7 mouse cellular contexts compared by ENCODE assay signal in genomic region chr5:144357551-144357880, GRCm38 (mm10). TPM values are rescaled to one million over a fixed set of nuclear protein-coding genes. Genes with fewer than 3 reads are reported as not detected.
DNase-seq lines count a peak whose midpoint lies in the region; ATAC-seq and TF ChIP-seq lines count a peak whose summit lies in the region.

No protein-coding gene starts in this region.

- H3K27ac ChIP-seq in lung, embryonic 14.5 days (ENCODE audit: low read depth), result peak overlapping the region; percentile 83
- H3K27ac ChIP-seq in embryonic facial prominence, embryonic 15.5 days (replicated peaks), result peak overlapping the region; percentile 80
- H3K27ac ChIP-seq in intestine, embryonic 14.5 days (ENCODE audit: low read depth), result peak overlapping the region; percentile 43
- no peak overlapping the region for H3K27ac ChIP-seq in neural tube, embryonic 12.5 days

- H3K4me3 ChIP-seq in lung, embryonic 14.5 days (ENCODE audit: low read depth, low read length), result peak overlapping the region; percentile 60
- H3K4me3 ChIP-seq in embryonic facial prominence, embryonic 15.5 days (replicated peaks), result peak overlapping the region; percentile 73
- H3K4me3 ChIP-seq in intestine, embryonic 14.5 days (ENCODE audit: low read depth, low read length), result peak overlapping the region; percentile 46
- peak overlapping the region; percentile 50 for H3K4me3 ChIP-seq in neural tube, embryonic 12.5 days

- DNase-seq in lung, embryonic 14.5 days, result no peak
- no peak for DNase-seq in lung, postnatal 14 days
- no peak for DNase-seq in intestine, embryonic 14.5 days (ENCODE audit: low spot score)
- DNase-seq in layer of hippocampus, adult 11-12 months (ENCODE audit: low spot score), result no peak
- DNase-seq in cerebellum, adult 8-10 months, result no peak

- no peak for ATAC-seq in lung, embryonic 14.5 days (ENCODE audit: insufficient read depth)
- no peak for ATAC-seq in embryonic facial prominence, embryonic 15.5 days (ENCODE audit: insufficient number of reproducible peaks, low FRiP score, low TSS enrichment, low read depth)
- no peak for ATAC-seq in intestine, embryonic 14.5 days (replicated peaks; ENCODE audit: low FRiP score, low TSS enrichment, low read depth)
- no peak for ATAC-seq in neural tube, embryonic 12.5 days (ENCODE audit: low FRiP score, low read depth)

- whole genome bisulfite sequencing in lung, embryonic 14.5 days, result under 1% methylated on average over 27 of the region's 27 CpGs
- WGBS in embryonic facial prominence, embryonic 15.5 days, result under 1% methylated on average over 27 of the region's 27 CpGs
- under 1% methylated on average over 27 of the region's 27 CpGs for WGBS in intestine, embryonic 14.5 days
- under 1% methylated on average over 27 of the region's 27 CpGs for WGBS in neural tube, embryonic 12.5 days

- 0 out of 2 replicates have a peak, but pooled peaks cover 4% of the 10 kb centered on the region for H3K4me1 ChIP-seq in lung, embryonic 14.5 days (ENCODE audit: insufficient read depth)
- H3K4me1 ChIP-seq in embryonic facial prominence, embryonic 15.5 days, result peaks cover 10% of the 10 kb centered on the region
- peaks cover 4% of the 10 kb centered on the region; the same call in 1 of the 2 replicates for H3K4me1 ChIP-seq in intestine, embryonic 14.5 days (replicated peaks; ENCODE audit: control insufficient read depth, insufficient read depth, low read length)
- peaks cover 16% of the 10 kb centered on the region for H3K4me1 ChIP-seq in neural tube, embryonic 12.5 days

- no peaks in the 10 kb centered on the region for H3K27me3 ChIP-seq in lung, embryonic 14.5 days (ENCODE audit: insufficient read depth, low read length)
- H3K27me3 ChIP-seq in embryonic facial prominence, embryonic 15.5 days, result no peaks in the 10 kb centered on the region
- 0 out of 2 replicates have a peak, but pooled peaks cover 3% of the 10 kb centered on the region for H3K27me3 ChIP-seq in intestine, embryonic 14.5 days (replicated peaks; ENCODE audit: control insufficient read depth, insufficient read depth, low read length)
- peaks cover 16% of the 10 kb centered on the region for H3K27me3 ChIP-seq in neural tube, embryonic 12.5 days (replicated peaks)

- H3K4me2 ChIP-seq in lung, embryonic 14.5 days, result peak overlapping the region; percentile 87
- H3K4me2 ChIP-seq in embryonic facial prominence, embryonic 15.5 days (replicated peaks), result peak overlapping the region; percentile 94
- H3K4me2 ChIP-seq in intestine, embryonic 14.5 days (ENCODE audit: low read length), result peak overlapping the region; percentile 62
- peak overlapping the region; percentile 94 for H3K4me2 ChIP-seq in neural tube, embryonic 12.5 days (replicated peaks)

- peak overlapping the region; percentile 62 for H3K9ac ChIP-seq in lung, embryonic 14.5 days
- peak overlapping the region; percentile 66 for H3K9ac ChIP-seq in embryonic facial prominence, embryonic 15.5 days
- peak overlapping the region; percentile 46 for H3K9ac ChIP-seq in intestine, embryonic 14.5 days (ENCODE audit: low read length)
- H3K9ac ChIP-seq in neural tube, embryonic 12.5 days, result peak overlapping the region; percentile 49; the same call in 1 of the 2 replicates

- no peak for TF ChIP-seq CTCF in lung, embryonic 14.5 days (IDR thresholded peaks at IDR 0.05; ENCODE audit: low read depth)

- no peaks in the 10 kb centered on the region for H3K9me3 ChIP-seq in lung, embryonic 14.5 days (ENCODE audit: low read depth, low read length)
- H3K9me3 ChIP-seq in embryonic facial prominence, embryonic 15.5 days (replicated peaks), result no peaks in the 10 kb centered on the region
- H3K9me3 ChIP-seq in intestine, embryonic 14.5 days (ENCODE audit: control insufficient read depth, low read length), result no peaks in the 10 kb centered on the region
- no peaks in the 10 kb centered on the region for H3K9me3 ChIP-seq in neural tube, embryonic 12.5 days

- H3K36me3 ChIP-seq in lung, embryonic 14.5 days (ENCODE audit: insufficient read depth), result no peaks in the 10 kb centered on the region
- no peaks in the 10 kb centered on the region for H3K36me3 ChIP-seq in embryonic facial prominence, embryonic 15.5 days
- H3K36me3 ChIP-seq in intestine, embryonic 14.5 days (ENCODE audit: control insufficient read depth, insufficient read depth, low read length), result no peaks in the 10 kb centered on the region
- no peaks in the 10 kb centered on the region for H3K36me3 ChIP-seq in neural tube, embryonic 12.5 days

RNA-seq across cellular contexts. Expression of gene Baiap2l1, which starts 0.4 kb away (rescaled TPM):
- polyA plus RNA-seq in lung, embryonic 14.5 days (2014; fragmentation: Nextera tagmentation; extraction: Ambion mirVana), result 7.5 and 8.1 TPM in 2 replicates
- polyA plus RNA-seq in embryonic facial prominence, embryonic 15.5 days (2015; fragmentation: Nextera tagmentation; extraction: Ambion mirVana), result 11.3 and 11.7 TPM in 2 replicates
- 12.6 and 16.7 TPM in 2 replicates for polyA plus RNA-seq in intestine, embryonic 14.5 days (2014; fragmentation: Nextera tagmentation; extraction: Ambion mirVana)
- polyA plus RNA-seq in neural tube, embryonic 12.5 days (2016; fragmentation: Nextera tagmentation; extraction: Ambion mirVana), result 3.1 and 3.6 TPM in 2 replicates
